21 mouse cellular contexts compared by ENCODE assay signal in the genomic region with DNA sequence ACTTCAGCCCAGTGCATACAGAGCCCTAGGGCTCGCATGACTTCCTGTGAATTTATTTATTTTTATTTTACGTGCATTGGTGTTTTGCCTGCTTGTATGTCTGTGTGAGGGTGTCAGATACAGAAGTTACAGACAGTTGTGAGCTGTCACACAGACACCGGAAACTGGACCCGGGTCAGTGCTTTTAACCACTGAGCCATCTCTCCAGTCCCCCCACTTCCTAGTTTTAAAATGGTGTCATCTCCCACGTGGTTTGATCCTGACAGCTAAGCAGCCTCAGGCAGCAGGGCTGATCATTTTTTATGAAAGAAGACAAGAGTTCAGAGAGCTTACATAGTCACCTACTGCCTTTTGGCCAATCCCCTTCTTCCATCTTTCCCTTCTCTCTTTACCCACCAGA.
DNase-seq lines count a peak whose midpoint lies in the region.
"Had no signal": no experiment of that assay in that cellular context is flagged by ENCODE, and none has a peak within 500 bp of the region (broad histone marks: within the 10 kb centered on the region; RNA-seq: fewer than 3 reads in every experiment).

No protein-coding gene starts in this region.

- H3K36me3 ChIP-seq in splenic B cell, adult 2 months (ENCODE audit: control insufficient read depth, insufficient read depth, low read length, poor library complexity, severe bottlenecking): no peaks in the 10 kb centered on the region
- H3K36me3 ChIP-seq: embryonic facial prominence, embryonic 13.5 days; forebrain, embryonic 12.5 days; heart, embryonic 10.5 days; kidney, embryonic 15.5 days; limb, embryonic 13.5 days; liver, embryonic 12.5 days; neural tube, embryonic 12.5 days had no signal

- peak; percentile 31 for DNase-seq in kidney, postnatal 10 days
- DNase-seq in kidney, adult 18-20 months: no peak
- DNase-seq in spleen, adult 12 weeks (ENCODE audit: low spot score): peak; percentile 17
- DNase-seq in spleen, postnatal 4 days (ENCODE audit: low spot score in 2 of 2): no peak
- DNase-seq in natural killer cell, adult 2 months (ENCODE audit: low spot score in 2 of 2): peak; percentile 51 to 78
- peak; percentile 86 for DNase-seq in splenic B cell, adult 2 months (ENCODE audit: low read depth, low spot score)
- DNase-seq in adipocyte (ENCODE audit: low spot score): no peak
- DNase-seq in right cerebral cortex, postnatal 4 days: no peak
- DNase-seq: adrenal gland, postnatal 25 days; cerebellum, adult 8-10 months; gastrocnemius, adult 2 months; layer of hippocampus, postnatal 36 days; lung, adult 18-20 months; lung, postnatal 10 days had no signal

- no peaks in the 10 kb centered on the region for H3K27me3 ChIP-seq in splenic B cell, adult 2 months (ENCODE audit: control insufficient read depth, insufficient read depth, low read length, poor library complexity, severe bottlenecking)

Comparison
In these comparisons a context has a peak if more than half of its experiments do, and no peak if none do; other contexts are left out.
1. DNase-seq: peak in kidney, postnatal 10 days (single experiment), spleen, adult 12 weeks (single experiment), natural killer cell, adult 2 months (2 of 2) and splenic B cell, adult 2 months (single experiment); none in kidney, adult 18-20 months (single experiment), spleen, postnatal 4 days (0 of 2), adipocyte (single experiment) and right cerebral cortex, postnatal 4 days (single experiment).